Mouse (Mus musculus): ENCODE measurements around the gene Mtmr12.

DNA sequence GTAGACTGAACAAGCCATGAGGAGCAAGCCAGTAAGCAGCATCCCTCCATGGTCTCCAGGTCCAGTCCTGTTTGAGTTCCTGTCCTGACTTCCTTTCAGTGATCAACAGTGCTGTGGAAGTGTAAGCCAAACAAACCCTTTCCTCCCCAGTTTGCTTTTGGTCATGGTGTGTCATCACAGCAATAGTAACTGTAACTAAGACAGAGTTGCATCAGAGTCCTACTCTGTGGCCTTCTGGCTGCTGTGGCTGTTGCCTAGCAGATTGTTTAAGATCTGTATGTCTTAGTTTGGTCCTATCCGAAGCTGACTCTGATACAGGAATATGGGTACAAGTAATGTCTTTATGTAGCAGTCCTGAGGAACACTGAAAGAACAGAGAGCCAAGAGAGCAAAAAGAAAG, 75.0 kb downstream of the Mtmr12 start:
- TF ChIP-seq CTCF (IDR thresholded peaks at IDR 0.05; ENCODE audit: borderline replicate concordance, extremely low read depth, insufficient read depth, insufficient read length) (no peak), POLR2A (IDR thresholded peaks at IDR 0.05; ENCODE audit: borderline replicate concordance, extremely low read depth, insufficient read depth, insufficient read length, poor library complexity, severe bottlenecking) (no peak)
